Mouse (Mus musculus) thymus, postnatal 10 days (tissue): ENCODE measurements at regions not wholly inside any gene's neighbourhood (a gene's known extent, or its start where the extent isn't known, plus 50 kb on each side); places are given as distances from the start of the nearest gene placed in this dataset.

Experiments used
- DNase-seq, 2 experiments: peaks; one replicate each; pipeline ENCODE4 v3.0.0; 2021; ENCODE audit warnings: low spot score in 2 of 2

DNA sequence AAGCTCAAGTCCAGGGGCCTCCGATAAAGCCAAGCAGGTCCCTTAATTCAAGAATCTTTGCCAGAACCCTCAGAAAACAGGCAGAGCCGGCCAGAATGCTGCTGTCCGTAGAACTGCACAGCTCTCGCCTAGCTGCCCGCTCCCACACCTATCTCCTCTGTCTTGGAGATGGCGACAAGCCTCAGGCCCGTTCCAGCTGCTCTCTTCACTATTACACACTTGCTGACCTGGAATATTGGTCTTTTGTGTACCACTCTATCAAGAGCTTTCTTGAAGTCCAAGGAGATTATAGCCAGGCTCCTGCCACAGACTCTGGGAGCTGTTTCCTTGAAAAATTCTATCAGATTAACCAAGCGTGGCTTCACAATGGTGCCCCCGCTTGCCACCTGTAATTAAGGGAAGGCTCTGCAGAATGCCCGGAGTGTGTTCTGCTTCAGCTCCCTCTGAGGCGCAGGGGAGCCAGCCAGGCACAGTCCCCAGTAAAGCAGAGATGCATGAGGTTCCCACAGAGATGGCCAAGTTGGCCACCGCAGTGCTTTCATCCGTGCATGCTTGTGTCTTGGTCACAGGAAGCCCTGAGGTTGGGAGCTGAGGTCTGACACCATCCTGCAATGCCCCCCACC is 496.8 kb downstream of the Cdh26 start:
- no peak for DNase-seq

DNA sequence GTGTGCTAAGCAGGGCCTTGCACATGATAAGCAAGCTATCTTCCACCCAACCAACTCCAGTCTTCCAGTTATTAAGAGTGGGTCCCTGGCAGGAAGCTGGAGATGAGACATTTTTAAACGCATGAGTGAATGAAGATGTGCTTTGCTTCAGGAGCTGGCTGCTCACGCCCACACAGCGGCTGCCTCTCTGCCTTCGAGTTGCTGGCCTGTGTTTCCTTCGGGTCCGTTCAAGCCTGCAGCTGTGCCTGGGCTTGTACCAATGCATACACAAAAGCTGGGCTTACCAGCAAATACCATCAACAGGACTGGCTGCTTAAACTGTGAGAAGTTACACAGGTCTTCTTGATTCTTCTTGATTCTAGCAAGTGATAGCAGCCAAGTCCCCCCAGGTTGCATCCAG is 498.7 kb downstream of the Cdh26 start:
- no peak for DNase-seq

DNA sequence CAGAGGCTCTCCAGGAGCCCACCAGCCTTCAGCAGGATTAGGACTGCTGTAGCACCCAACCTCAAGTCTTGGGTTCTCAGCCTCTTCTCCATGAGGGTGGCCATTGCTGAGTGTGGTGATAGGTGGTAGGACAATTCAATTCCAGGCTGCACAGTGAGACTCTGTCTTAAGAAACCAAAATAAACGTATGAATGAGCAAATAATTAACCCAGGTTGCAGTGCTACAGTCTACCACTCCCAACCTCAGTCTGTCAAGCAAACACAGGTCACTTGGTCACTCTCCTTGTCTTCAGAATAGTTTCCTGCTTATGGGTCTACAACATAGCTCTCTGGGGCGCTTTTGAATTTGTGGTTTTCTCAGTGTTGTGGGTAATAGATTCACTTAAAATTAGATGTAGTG is 499.8 kb downstream of the Cdh26 start:
- DNase-seq, result no peak

DNA sequence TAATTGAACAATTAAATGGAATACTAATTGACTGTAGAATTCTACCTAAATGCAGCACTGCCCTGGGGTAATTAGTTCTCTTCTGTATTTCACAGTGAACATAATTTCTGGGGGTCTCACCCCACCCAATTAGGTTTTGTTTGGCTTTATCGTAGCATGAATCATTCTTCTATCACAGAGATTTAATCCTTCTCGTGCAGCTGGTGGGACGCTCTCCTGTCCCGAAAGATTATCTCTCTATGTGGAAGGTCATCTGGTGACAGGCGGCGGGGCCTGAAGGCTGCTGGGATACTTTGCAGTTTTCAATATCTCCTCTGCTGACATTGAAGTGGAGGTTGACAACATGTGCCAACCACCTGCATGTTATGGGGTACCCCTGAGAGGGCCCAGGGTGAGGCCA is 493.8 kb upstream of the Cdh4 start:
- no peak for DNase-seq

DNA sequence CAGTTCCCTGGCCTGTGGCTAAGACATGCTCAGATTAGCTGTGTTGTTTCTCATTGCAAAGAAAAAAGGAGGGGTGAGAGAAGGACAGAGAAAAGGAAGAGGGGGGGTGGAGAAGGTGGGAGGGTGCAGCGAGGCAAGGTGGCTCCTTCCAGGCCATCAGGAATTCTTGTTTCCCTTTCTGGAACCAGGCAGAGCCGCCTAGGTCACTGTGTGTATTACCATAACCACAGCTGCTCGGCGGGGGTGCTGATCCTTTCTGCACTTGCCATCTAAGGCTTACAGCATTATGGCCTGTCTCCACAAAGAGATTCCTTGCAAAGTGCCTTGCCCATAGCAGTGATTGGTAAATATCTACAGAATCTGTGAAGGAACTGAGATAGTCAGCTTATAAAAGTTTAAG is 493.1 kb upstream of the Cdh4 start:
- DNase-seq, result no peak

DNA sequence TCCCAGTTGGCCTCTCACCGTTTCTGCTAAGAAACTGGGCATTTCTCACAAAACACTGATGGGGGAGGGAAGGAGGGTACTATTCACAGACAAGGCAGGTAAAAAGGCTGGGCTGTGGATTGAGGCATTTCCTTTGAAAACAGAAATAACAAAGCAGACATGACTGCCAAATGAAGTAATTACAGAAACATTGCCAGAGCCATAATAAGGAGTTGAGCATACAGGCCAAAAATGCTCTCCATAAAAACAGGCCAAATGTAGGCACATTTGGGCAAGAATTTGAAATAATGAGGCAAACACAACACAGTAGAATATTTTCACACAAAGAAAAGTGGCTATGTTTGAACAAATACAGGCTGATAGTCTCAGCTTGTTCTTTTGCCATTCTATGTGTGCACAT is 491.9 kb upstream of the Cdh4 start:
- DNase-seq, result no peak

DNA sequence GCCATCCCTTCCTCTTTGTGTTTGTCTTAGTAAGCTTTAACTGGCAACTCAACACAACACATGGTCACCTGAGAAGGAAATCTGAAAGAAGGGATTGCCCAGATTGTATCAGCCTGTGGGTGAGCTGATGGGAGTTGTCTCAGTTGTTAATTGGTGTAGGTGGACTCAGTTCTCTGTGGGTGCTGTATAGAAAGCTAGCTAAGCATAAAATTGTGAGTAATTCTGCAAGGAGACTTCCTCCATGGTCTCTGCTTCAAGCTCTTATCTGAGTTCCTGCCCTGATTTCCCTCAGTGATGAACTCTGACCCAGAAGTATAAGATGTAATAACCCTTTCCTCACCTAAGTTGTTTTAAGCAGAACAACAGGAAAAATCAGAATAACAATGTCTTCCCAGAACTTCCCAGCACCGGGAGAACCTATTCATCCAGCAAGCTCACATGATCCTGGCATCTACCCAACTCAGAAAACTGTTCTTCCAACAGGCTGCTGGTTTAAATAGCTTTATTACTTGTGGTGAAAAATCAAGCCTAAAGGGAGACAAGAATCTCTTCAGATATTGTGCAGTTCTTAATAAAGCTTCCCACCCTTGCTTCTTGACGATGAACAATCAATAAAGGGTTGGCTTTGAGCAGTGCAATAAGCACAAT is 487.7 kb upstream of the Cdh4 start:
- DNase-seq, result no peak

DNA sequence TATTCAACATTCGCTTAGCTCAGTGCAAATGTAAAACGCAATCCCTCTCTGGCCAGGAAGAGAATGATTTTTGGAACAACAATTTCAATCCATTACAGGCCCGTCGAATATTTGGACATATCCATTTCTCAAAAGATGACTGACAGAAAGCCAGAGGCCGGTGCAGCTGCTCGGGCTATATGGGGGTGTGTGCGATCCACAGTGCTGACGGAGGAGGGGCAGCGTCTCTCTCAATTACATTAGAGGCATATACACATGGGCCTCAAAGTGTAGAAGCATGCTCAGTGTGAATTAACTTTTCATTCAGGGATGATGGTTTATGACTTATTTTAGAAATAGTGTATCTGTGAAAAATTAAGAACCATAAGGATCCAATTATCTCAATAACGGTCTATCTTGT is 483.4 kb upstream of the Cdh4 start:
- no peak for DNase-seq

DNA sequence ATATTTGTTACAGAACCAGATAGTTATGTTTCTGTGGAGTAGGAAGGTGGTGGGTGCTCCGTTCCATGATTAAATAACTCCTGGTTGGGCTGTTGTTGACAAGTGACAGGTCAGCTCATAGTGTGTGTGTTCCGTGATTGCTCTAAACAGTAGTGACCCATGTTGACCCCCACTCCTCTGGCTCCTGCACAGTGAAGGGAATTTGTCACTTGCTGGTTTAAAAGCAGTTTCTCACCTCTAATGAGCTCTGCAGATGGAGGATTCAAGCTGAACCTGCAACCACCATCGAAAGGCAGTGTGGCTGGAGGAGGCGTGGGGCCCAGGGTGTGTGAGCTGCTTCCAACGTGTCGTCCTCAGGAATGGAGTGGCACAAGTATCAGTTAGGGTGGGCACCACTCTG is 482.6 kb upstream of the Cdh4 start:
- DNase-seq, result no peak

DNA sequence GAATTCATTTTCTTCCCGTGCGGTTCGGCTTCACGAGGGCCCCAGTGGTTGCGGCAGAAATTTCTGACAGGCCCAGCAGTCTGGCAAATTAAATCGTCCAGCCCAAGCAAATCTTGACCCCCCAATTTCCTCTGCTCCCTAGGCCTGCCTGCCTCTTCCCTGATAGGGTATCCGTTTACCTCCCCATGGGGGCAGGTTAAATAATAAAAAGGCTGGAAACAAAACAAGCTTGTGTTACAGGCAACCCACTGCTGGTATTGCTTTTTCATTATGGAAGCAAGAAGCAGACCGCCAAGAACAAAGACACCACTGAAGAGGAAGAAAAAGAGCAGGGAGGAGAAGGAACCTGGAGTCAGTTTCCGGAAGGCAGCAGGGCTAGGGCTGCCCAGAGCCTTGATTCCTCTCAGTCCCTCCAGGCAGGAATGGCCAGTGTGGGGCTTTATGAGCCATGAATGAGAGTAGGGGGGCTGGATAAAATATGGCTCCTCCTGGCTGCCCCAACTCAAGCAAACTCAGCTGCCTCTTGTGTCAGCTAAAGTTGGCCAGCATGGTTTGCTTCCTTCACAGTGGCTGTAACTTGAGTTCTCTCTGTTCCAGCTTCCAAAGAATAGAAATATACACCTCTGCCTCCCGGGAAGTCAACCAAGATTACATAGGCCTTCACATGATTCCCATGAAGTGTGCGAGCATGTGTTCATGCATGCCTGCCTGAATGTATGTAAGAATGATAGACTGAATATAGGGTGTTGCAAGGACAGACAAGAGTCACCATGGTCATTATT is 474.5 kb upstream of the Cdh4 start:
- DNase-seq, result no peak

DNA sequence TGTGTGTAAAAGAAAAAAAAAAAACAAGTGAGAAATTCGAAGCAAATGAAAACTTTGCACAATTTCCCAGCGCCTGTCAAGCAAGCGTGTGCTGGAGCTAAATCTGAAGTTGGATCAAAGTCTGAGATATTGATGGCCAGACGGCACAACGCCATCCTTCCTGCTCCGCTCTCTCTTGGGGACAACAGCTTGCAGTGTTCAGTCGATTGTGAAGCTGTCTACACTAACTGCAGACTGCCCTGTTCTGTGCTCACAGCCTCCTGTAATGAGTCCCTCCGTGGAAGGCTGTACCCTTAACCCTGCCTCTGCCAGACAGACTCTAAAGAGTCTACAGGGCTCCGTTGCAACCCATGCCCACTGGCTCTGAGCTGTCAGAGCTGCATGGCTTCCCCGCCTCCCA is 472.5 kb upstream of the Cdh4 start:
- DNase-seq, result no peak

DNA sequence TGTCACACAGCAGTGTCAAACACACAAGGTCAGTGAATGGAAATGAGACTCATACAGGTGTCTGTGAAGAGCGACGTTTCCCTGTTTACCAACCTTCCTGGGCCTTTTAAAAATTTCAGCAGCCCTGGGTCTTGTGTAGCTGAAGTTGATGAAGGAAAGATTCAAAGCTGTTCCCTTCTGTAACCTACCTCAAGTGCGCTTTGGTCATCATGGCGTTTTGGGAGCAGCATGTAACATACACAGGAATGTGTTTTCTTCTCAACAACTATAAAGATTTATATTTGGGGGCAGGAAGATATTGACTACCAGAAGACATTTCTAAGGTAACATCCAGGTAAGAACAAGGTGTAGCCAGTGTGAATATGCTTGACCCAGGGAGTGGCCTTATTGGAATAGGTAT is 466.9 kb upstream of the Cdh4 start:
- DNase-seq, result no peak

DNA sequence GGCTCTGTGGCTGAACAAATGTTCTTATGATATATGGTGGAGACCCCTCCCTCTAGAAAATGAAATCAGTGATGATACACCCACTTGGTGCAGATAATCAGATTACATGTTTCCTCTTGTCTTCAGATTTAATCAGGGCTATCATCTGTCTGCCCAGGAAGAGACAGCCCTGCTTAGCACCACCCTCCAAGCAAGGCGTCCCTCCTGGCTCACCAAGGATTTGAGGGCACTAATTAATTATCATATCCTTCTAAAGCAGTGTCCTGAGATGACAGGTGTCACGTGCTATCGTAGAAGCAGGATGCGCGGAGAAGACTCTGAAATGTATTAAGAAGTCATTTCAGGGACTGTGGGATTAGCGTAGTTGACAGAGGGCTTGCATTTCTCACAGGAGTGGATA is 466.2 kb upstream of the Cdh4 start:
- DNase-seq, result no peak

DNA sequence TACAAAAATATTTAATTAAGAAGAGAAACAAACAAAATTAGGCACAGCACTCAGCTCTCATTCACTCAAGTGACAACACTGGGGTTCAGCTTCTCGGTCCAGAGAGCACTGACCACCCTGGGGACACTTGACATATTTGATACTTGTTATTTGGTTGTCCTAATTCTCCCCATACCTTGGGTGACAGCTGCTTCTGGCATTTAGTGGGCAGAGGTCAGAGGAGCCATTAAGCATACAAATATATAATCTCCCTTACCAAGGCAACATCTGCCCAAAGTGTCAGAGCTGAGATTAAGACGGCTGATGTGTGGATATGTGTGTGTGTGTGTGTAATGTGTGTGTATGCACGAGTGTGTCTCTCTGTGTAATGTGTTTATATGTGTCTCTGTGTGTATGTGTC is 465.7 kb upstream of the Cdh4 start:
- no peak for DNase-seq

DNA sequence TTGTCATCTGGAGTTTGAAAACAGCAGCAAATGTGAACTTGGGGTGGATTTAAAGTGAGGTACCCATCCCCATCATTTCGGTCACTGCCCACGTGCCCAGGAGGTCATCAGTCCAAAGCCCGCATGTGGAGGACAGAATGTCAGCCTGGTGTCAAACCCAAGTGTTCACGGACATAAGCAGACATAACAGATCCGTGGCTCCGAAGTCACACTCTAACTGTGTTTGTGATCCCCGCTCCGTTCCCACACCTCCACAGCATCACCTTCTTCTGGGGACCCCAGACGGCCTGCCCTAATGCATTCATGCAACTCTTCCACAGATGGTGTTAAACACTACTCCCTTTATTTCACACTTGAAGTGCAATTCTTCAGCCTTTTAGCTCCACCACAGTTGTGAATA is 462.8 kb upstream of the Cdh4 start:
- DNase-seq, result no peak

DNA sequence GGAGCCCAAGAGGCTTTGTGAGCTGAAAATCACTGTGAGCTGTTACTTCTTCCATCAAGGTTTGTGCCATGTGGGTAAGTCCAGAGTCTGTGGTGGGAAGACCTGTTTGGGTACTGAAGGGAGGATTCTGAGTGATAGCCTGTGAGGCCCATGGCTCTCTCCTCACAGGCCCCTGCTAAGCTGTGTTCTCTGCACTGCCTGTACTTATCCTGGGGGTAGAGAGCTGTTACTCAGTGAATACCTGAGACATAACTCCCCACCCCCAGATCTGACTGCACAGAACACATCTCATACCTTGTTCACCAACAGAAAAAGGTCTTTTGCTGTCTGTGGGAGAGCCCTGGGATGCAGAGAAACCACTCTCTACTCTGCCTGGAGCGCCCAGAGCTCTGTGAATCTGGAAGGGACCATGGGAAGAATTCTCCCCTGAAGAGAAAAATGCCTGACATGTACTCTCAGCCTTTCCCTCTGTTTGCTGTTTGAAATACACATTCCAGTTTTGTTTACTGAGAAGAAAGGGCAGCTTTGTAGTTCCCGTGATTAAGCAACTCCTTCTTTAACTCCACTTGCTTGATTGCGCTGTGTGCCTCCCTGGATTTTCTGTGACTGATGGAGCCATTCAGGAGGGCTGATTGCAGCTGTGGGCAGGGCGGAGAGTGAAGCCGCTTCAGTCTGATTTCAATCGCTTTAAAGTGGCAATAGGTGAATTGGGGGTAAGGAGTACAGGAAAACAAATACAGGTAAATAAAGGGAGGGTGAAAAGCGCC is 460.3 kb upstream of the Cdh4 start:
- DNase-seq, result no peak

DNA sequence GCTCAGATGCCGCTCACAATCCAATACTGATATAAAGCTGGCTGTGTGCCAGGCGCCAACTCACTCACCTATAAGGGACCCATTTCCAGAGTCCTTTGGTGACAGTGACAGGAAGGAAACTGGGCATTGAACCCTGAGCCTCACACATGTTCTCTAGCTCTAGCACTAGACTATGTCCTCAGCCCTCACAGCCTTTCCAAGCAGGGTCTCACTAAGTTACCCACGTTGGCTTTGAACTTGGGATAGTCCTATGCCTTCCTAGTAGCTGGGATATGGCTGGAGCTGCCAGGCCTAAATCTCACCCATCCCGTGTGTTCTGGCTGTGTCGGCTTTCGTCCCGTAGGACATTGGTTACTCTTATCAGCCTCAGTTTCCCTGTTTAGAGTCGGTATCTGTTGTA is 458.4 kb upstream of the Cdh4 start:
- DNase-seq, result no peak

DNA sequence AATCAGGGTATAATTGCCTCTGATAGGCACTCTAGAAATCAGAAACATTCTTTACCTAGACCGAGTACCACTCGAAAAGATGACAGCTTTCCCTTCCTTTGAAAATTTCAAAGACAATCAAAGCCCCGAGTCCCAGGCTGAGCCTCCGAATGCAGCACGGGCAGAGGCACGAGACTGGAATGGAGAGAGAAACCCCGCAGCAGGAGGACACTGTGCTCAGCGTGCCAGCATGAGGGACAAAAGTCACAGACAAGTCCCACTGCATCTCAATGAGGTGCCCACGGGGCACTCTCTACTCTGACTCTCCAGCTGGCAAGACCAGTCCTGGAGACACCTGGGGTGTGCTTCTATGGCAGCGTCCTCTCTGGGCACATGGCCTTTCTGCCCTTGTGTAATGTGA is 454.3 kb upstream of the Cdh4 start:
- no peak for DNase-seq

DNA sequence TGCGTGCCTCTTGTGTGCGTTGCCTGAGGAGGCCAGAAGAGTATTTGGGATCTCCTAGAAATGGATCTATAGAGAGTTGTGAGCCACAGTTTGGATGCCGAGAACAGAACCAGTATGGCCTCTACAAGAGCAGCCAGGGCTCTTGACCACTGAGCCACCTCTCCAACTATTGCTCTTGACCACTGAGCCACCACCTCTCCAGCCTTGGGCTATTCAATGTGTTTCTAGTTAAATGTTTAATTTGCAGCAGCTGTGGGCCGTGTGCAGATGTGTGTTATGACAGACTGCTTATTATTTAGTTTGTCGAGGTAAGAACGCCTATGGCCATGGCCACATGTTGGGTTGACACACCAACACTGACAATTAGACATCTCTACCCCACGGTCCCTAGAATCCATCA is 452.9 kb upstream of the Cdh4 start:
- DNase-seq, result no peak

DNA sequence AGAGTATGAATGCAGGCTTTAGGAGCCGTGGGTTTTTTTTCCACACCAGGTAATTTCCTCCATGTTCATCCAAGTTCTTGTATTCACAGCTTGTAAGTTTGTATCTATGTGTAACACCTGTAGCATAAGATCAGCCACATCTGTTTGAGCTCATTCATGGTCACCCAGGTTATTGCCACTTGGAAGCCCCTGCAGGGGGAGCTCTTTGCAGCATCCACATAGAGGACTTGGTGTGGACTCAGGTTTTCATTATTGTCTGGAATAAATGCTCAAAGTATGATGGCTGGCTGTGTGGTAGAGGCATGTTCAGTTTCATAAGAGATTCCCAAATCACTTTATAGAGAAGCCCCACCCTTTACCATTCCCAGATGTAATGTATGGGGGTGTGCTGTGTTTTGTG is 452.4 kb upstream of the Cdh4 start:
- DNase-seq, result no peak

DNA sequence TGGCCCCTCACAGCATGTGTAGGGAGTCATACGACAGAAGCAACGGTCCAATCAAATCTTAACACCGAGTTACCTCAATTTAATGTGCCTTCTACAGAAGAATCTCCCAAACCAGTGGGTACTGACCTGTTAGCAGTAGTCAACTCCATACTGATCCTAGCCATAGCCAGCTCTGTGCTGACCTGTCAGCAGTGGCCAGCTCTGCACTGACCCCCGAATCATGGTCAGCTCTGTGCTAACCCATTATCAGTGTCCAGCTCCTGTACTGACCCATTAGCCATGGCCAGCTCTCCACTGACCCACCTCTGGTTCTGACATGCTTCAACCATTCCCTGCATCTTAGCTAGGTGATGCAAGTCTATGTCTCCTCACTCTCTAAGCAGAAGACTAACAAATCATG is 451.3 kb upstream of the Cdh4 start:
- no peak for DNase-seq

DNA sequence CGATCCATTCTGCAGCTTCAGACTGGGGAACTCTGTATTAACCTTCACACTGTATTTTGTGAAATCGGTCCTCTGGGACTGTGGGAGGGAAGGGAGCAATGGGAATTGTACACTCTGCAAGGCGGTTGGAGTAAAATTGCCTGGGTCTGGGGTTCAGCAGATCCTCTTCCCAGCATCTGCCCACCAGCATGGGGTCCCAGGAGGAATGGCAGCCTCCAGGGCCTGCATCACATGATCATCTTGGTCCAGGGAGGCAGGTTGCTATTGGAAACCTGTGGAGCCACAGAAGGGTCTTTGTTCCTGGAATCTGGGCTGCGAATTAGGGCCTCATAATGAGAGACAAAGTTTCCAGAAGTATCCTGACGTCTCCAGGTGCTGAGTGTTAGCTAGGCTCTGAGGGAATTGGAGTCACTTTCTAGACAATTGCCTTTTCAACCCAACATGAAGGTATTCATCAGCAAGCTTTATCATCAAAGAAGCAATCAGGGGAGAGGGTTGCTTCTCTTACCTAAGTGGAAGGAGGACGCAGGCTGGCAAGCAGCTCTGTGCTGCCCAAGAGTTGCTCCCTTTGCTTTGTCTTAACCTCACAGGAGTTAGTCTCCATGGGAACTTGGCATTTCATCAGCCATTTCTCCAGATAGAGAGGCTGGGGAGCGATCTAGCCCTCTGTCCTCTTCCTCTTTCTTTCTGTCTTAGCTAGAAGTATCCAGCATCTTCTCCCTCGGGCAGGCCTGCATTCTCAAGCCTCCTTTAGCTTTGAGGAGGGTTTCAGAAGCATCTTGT is 449.7 kb upstream of the Cdh4 start:
- no peak for DNase-seq
